Mouse (Mus musculus): Measurements from ENCODE around the gene Arhgef2.

Arhgef2 gene

GRCm38 (mm10) chr3:88646426-88646995, 40.7 kb downstream of the Arhgef2 start:
- DNase-seq = no peak

GRCm38 (mm10) chr3:88647076-88647475, 41.3 kb downstream of the Arhgef2 start:
- DNase-seq = no peak

GRCm38 (mm10) chr3:88647779-88648413, 42.1 kb downstream of the Arhgef2 start:
- no peak for DNase-seq

GRCm38 (mm10) chr3:88648452-88649168, 42.8 kb downstream of the Arhgef2 start:
- no peak for DNase-seq

- DNase-seq = no peak
These were observed 43.4 kb downstream of the Arhgef2 start for GRCm38 (mm10) chr3:88649186-88649585.

- DNase-seq = no peak
These were observed 44.2 kb downstream of the Arhgef2 start for GRCm38 (mm10) chr3:88649967-88650366.

- DNase-seq = no peak
These were observed 45.1 kb downstream of the Arhgef2 start for GRCm38 (mm10) chr3:88650713-88651504.

- DNase-seq = no peak
These were observed 46.2 kb downstream of the Arhgef2 start for GRCm38 (mm10) chr3:88651669-88652618.

GRCm38 (mm10) chr3:88652846-88653515, 47.2 kb downstream of the Arhgef2 start, which contains the start of gene Rxfp4:
TSS of gene Rxfp4 (minus strand) at chr3:88653142.
- peak; percentile 14 for DNase-seq

- DNase-seq = no peak
These were observed 48.0 kb downstream of the Arhgef2 start for GRCm38 (mm10) chr3:88653516-88654370.

GRCm38 (mm10) chr3:88654621-88655020, 48.9 kb downstream of the Arhgef2 start:
- no peak for DNase-seq

GRCm38 (mm10) chr3:88655619-88656018, 49.9 kb downstream of the Arhgef2 start:
- no peak for DNase-seq

GRCm38 (mm10) chr3:88658441-88659127, 52.8 kb downstream of the Arhgef2 start:
- no peak for DNase-seq

GRCm38 (mm10) chr3:88659798-88660197, 54.0 kb downstream of the Arhgef2 start:
- no peak for DNase-seq

GRCm38 (mm10) chr3:88664095-88664494, 58.3 kb downstream of the Arhgef2 start:
- no peak for DNase-seq

GRCm38 (mm10) chr3:88677399-88677798, 71.6 kb downstream of the Arhgef2 start:
- peak; percentile 93 for DNase-seq

GRCm38 (mm10) chr3:88683814-88684213, 78.0 kb downstream of the Arhgef2 start:
- DNase-seq = no peak

GRCm38 (mm10) chr3:88684236-88684979, 78.6 kb downstream of the Arhgef2 start:
- DNase-seq = peak; percentile 6

Data from retina, postnatal 1 day (tissue).